Mouse (Mus musculus) splenic B cell, adult 2 months (primary cell): ENCODE results near the gene Mad2l2.

ENCODE experiments used
- DNase-seq: peaks from one replicate; pipeline ENCODE4 v3.0.0-alpha.2; 2011; ENCODE audit warnings: low read depth, low spot score
- H3K27me3 ChIP-seq: 2 replicates; pipeline ENCODE4 v1.6.1; 2012; ENCODE audit warnings: mild to moderate bottlenecking, low read length, moderate library complexity, mixed read lengths; ENCODE audit not compliant: control insufficient read depth, poor library complexity, insufficient read depth, severe bottlenecking
- H3K36me3 ChIP-seq: 2 replicates; pipeline ENCODE4 v1.6.1; 2012; ENCODE audit warnings: mild to moderate bottlenecking, low read length, moderate library complexity, mixed read lengths; ENCODE audit not compliant: control insufficient read depth, poor library complexity, insufficient read depth, severe bottlenecking

Mad2l2 gene

DNA sequence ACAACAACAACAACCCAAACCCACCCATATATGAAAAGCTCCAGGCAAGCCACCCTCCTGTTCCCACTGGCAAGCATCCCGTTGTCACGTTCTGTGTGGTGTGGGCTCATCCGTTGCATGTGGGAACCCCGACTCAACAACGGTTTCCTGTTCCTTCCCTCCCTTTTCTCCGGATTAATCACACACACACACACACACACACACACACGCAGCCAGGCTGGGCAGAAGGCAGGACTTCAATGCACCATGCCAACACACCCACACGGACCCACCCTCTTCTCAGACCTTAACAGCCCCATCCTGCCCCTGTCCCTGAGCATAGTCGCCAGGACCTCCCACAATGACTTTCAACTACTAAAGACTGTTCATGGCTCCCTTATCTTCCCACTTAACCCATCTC lies 9.6 kb upstream of the Mad2l2 start:
- no peaks in the 10 kb centered on the region; the same call in 1 of the 2 replicates for H3K27me3 ChIP-seq
- H3K36me3 ChIP-seq = no peaks in the 10 kb centered on the region
- no peak for DNase-seq

DNA sequence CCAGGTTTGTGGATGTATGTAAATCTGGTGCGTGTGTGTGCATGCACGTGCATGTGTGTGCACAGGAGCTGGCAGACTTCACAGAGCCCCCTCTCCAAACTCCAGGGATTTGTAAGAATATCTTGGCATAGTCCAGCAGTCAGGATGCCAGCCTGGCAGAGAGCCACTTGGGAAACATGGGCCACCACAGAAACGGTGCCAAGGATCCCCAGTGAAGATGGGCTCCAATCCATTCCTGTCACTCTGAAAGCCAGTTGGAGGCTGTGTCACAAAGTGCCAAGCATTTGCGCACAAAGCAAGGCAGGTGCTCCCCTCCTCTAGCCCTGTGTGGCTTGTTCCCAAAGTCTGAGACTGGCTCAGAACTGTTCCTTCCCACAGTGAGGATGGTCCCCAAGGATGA lies 8.8 kb upstream of the Mad2l2 start:
- H3K36me3 ChIP-seq = no peaks in the 10 kb centered on the region
- DNase-seq = no peak
- no peaks in the 10 kb centered on the region for H3K27me3 ChIP-seq

DNA sequence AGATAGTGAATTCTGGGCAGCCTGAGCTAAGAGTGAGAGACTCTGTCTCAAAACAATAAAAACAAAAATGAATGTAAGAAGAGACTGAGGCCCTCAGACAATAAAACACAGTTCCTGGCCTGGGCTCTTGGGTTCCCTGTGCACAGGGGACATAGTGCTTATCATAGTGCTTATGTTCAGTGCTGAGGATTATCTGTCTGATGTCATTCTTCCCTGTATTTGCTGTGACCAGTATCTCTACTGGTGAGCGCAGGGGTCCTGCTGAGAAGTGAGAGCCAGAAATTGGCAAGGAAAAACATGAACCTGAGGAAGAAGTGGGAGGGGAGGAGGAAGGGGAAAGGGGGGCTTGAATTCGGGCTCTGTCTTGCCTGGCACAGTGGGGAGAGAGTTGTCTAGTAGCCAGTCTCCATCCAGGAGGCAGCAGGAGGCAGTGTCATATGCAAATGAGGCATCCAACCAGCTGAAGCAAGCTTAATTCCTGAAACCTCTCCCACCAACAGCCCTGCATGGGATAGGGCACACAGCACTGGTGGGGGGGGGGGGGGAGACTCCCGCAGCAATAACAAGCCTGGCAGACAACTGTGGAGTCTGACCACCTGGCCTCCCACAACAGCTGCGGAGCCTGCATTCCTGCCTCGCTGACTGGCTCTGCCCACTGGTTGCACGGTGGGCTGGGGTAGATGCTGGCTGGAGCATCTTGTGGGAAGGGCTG lies 8.0 kb upstream of the Mad2l2 start:
- no peaks in the 10 kb centered on the region for H3K27me3 ChIP-seq

DNA sequence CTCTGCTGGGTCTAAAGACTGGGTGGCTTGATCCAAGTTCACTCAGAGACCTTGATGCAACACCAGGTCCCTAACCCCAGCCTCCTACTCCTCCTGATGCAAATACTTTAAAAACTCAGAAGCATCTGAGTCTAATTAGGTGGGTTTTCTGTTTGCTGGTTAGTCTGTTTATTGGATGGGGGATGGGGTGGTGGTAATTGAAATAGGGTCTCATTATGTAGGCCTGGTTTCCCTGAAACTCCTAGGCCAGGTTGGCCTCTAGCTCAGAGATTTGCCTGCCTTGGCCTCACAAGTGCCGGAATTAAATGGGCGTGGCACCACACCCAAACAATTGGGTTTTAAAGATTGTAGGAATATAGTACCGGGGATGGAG lies 7.5 kb upstream of the Mad2l2 start:
- Histone ChIP-seq H3K27me3 (no peaks in the 10 kb centered on the region), H3K36me3 (no peaks in the 10 kb centered on the region)
- no peak for DNase-seq

More for the DNA sequence above, 8.0 kb upstream of the Mad2l2 start:
- DNase-seq = no peak
- no peaks in the 10 kb centered on the region for H3K36me3 ChIP-seq

DNA sequence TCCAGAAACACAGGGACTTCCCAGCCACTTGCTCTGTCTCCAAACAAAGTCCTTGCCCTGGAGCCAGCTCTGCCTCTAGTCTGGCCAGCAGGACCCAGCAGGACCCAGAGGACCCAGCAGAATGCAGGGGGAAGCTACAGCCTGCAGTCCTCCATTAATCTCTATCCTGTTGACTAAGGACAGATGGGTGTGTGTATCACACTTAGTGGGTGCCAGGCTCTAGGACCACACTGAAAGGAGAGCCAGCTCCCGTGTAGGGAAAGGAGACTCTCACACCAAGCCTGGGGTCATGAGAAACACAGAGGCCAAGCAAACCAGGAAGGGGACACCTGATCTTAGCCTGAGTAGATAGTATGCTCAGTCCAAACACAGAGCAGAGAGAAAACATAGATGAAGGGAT lies 1.9 kb upstream of the Mad2l2 start:
- Histone ChIP-seq H3K27me3 (no peaks in the 10 kb centered on the region), H3K36me3 (no peaks in the 10 kb centered on the region)
- no peak for DNase-seq

DNA sequence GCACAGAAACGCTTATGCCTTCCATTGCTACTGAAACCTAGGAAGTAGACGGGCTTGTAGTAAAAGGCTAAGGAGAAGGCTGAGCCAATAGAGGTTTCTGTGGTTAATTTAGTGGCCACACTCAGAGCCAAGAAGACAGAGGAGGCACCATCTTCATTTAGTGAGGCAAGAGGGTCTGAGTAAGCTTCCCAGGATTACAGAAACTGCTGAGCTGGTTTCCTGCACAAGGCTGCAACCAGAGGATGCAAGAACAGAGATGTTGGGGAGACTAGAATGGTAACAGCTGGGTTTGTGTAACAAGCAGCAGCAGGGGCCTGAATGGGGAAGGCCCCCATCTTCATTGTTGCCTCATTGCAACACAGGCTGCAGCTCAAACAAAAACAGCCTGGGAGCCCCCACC lies 1.5 kb upstream of the Mad2l2 start:
- no peak for DNase-seq
- H3K36me3 ChIP-seq = no peaks in the 10 kb centered on the region
- H3K27me3 ChIP-seq = no peaks in the 10 kb centered on the region

DNA sequence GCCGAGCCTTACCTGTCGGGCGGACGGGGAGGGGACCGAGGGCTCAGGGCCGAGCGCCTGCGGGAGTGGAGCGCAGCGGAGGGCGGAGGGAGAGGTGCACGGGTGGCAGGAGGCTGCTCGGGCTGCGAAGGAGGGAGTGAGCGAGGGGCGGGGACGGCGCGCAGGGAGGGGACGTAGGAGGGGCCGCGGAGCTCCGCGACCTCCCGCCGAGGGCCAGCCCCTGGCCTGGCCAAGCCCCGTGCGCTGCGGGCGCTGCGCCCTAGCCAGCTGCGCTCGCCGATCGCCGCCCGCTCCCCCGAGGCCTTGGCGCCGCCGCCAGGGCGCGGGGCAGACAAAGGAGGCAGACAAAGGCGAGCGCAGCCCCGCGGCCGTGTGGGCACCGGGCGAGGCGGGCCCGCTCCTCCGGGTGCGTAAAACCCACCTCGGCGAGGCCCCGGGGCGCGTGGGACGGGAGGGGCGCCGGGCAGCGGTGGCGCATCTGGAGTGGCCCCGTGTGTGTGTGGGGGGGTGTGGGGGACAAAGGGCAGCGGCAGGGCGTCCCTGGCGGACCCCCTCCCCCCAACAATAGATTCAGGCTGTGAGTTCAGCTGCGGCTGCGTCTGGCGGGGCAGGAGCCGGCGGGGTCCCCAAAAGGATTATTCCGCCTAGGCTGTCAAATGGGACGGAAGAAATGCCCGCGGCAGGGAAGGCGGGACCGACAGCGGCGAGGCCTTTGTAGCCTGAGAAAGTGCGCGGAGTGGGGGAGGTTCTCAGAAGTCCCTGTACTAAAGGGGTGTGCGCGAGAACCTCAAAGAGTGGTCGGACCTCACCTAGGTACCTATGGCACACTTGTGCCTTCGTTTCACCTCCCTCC lies 603 bp downstream of the Mad2l2 start, which contains the start of gene Draxin:
Draxin (minus strand) TSS at position 138 of the 853 bp plus-strand sequence.
- no peak for DNase-seq
- Histone ChIP-seq H3K36me3 (no peaks in the 10 kb centered on the region), H3K27me3 (no peaks in the 10 kb centered on the region)

- H3K36me3 ChIP-seq = no peaks in the 10 kb centered on the region
- no peak for DNase-seq
- no peaks in the 10 kb centered on the region for H3K27me3 ChIP-seq
These were observed 1.4 kb downstream of the Mad2l2 start for GRCm38 (mm10) chr4:148131497-148132081.

DNA sequence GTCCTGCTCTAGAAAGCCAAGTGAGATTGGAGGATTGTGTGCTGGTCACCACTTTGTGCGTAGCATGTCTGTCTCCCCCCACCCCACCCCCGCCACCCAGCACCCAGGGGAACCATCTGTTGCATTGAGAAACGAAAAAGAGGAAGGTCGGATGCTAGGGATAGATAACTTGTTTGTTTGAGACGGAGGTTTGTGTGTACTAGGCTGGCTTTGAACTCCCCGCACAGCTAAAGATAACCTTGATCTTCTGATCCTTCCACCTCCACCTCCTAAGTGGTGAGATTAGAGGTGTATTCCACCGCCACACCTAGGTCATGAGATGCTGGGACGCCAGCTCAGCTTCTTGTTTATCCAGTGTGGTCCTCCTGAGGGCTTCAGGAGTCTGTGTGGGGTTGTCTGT lies 4.8 kb downstream of the Mad2l2 start:
- no peak for DNase-seq

DNA sequence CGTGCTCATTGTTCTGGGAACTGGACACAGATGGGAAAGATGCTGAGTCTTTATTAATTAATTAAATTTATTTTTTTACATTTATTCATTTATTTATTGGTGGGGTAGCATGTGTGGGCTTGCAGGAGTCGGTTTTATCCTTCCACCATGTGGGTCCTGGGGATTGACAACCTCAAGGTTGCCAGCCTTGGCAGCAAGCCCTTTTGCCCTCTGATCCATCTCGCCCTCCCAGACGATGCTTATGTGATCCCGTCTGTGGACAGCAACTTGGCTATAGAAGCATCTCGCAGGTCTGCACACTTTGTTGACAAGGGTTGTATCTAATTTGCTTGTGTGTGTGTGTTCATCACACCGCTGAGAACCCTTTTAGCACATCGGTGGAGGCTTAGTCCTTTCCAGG lies 7.3 kb downstream of the Mad2l2 start:
- H3K27me3 ChIP-seq = no peaks in the 10 kb centered on the region
- no peak for DNase-seq
- H3K36me3 ChIP-seq = no peaks in the 10 kb centered on the region

More for the DNA sequence above, 4.8 kb downstream of the Mad2l2 start:
- no peaks in the 10 kb centered on the region for H3K27me3 ChIP-seq
- H3K36me3 ChIP-seq = no peaks in the 10 kb centered on the region

DNA sequence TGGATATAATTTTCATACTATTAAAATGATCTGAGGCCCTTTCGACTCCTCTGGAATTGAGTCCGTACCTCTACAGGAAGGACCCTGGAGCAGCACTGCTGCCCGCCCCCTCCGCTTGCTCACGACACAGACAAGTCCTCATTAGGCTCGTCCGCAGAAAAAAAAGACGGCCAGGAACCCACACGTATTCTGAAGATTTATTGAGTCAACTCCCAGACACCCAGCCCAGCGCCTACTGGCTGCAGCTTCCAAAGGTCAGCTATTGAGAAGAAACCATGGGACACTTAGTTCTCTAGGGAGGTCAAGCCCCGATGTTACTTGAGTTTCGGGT lies 9.5 kb downstream of the Mad2l2 start:
- Histone ChIP-seq H3K27me3 (no peaks in the 10 kb centered on the region), H3K36me3 (no peaks in the 10 kb centered on the region)
- no peak for DNase-seq

GRCm38 (mm10) chr4:148140098-148141011 lies 10.2 kb downstream of the Mad2l2 start:
- peak; percentile 96 for DNase-seq
- Histone ChIP-seq H3K27me3 (no peaks in the 10 kb centered on the region), H3K36me3 (peaks cover 2% of the 10 kb centered on the region; the same call in 1 of the 2 replicates)

GRCm38 (mm10) chr4:148143721-148144120 lies 13.5 kb downstream of the Mad2l2 start:
- Histone ChIP-seq H3K27me3 (no peaks in the 10 kb centered on the region), H3K36me3 (peaks cover 7% of the 10 kb centered on the region)
- no peak for DNase-seq

DNA sequence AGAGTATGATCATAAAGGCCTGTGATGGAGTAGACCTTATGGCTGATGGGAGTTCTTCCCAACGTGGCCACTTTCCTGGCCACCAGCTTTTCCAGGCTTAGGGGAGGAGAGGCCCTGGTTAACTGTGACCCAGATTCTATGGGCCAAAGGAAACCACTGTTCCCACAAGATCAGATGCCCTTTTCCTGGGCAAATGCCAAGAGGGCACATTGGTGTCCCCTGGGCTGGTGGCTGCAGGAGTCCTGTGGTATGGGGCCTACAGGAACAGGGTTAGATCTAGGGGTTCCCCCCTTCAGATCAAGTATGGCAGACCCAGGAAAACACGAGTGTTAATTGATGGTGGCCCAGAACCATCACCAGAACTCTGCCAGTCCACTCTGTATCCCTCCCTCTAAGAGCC lies 17.5 kb downstream of the Mad2l2 start:
- no peak for DNase-seq
- peaks cover 7% of the 10 kb centered on the region for H3K36me3 ChIP-seq
- no peaks in the 10 kb centered on the region for H3K27me3 ChIP-seq
